Mouse (Mus musculus): ENCODE data around the gene Znrf1. TPM values are rescaled to one million over a fixed set of nuclear protein-coding genes. Genes with fewer than 3 reads are reported as not detected.
"Not testable (repeated sequence)": the region's sequence is repeated elsewhere in the genome, so short reads cannot be mapped to it uniquely, and the experiment has no call there.

The Znrf1 gene
- 86.3 and 91.6 TPM in 2 replicates for polyA plus RNA-seq (2016; fragmentation: Nextera tagmentation; extraction: Ambion mirVana)

DNA sequence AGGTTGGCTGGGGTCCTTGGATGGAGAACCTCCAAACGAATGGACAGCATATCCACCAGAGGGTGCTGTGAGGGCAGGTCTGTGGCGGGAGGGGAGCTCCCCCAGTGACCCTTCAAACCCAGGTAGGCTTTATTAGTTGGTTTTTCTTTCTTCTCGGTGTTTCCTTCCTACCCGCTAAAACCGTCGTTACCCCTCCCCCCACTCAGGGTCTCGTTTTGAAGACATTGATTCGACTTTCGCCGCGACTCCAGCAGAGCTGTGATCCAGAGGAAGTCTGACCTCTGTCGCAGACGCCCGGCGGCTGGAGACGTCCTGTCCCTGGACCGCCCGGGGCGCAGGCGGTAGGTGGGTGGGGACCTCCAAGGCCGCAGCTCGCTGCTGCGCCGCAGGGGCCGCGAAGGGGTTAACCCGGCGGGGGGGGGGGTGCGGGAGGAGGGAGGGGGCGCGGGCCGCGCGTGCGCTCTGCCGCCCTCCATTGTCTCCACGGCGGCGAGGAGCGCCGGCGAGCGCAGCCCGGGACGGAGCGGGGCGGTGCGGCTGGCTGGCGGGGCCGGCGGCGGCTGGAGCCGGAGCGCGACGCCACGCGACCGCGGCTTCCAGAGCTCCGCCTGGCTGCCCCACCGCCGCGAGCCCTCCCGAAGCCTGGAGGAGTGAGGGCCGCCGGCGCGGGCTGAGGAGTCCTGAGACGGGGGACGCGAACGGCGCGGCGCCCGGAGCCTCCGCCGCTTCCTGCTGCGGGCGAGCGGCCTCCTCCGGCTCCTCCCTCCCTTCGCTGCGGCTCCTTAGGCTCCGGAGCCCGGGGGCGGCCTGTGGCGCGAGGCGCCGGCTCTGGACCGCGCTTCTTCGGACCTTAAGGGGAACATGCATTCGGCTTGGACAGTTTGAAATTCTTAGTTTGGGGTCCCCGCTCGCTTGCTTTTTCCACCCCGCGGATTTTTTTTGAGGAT, at the start of gene Znrf1:
TSS of gene Znrf1 (plus strand) at position 67 of the 947 bp plus-strand sequence.
- H3K4me2 ChIP-seq (replicated peaks) = peak within 1 kb of the TSS; percentile 82
- ATAC-seq (ENCODE audit: low FRiP score, low read depth) = peak; percentile 93
- H3K4me1 ChIP-seq = peaks cover 37% of the 10 kb centered on the region
- H3K9ac ChIP-seq (replicated peaks) = peak within 1 kb of the TSS; percentile 98
- under 1% methylated on average over 53 of the region's 100 CpGs for WGBS
- H3K4me3 ChIP-seq = peak within 1 kb of the TSS; percentile 98
- H3K27me3 ChIP-seq = no peaks in the 10 kb centered on the region
- H3K9me3 ChIP-seq = no peaks in the 10 kb centered on the region
- peak within 1 kb of the TSS; percentile 94 for H3K27ac ChIP-seq (replicated peaks)
- no peaks in the 10 kb centered on the region for H3K36me3 ChIP-seq

DNA sequence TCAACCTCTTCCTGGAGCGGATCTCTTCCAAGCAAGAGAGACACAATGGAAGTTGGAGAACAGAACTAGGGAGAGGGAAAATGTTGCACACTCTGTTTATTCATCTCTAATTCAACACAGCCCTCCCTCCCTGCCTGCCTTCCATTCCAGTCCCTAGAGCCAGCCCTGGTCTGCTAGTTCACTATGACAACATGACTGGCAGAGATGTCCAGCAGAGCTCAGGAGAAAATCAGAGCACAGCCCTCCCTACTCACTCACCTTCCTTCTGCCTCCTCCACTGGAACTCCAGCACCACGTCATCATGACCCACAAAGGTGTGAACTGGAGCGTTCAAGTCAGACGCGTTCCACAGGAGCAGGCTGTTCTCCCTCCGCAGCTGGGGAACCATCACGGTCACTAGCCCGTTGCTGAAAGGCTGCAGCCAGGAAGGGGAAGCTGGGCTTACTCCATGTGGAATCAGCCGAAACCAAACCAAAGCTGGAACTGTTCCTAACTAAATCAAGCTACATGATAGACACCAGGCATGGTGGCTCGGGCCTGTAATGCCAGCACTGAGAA, 45.8 kb upstream of the Znrf1 start:
- ATAC-seq (ENCODE audit: low FRiP score, low read depth) = no peak
- peaks cover 12% of the 10 kb centered on the region for H3K36me3 ChIP-seq
- 89% methylated on average over 10 of the region's 10 CpGs for WGBS
- H3K27me3 ChIP-seq = no peaks in the 10 kb centered on the region
- H3K4me3 ChIP-seq = no peak overlapping the region
- H3K4me2 ChIP-seq (replicated peaks) = no peak overlapping the region
- no peaks in the 10 kb centered on the region for H3K9me3 ChIP-seq
- H3K9ac ChIP-seq (replicated peaks) = no peak overlapping the region
- no peaks in the 10 kb centered on the region for H3K4me1 ChIP-seq
- H3K27ac ChIP-seq (replicated peaks) = no peak overlapping the region

DNA sequence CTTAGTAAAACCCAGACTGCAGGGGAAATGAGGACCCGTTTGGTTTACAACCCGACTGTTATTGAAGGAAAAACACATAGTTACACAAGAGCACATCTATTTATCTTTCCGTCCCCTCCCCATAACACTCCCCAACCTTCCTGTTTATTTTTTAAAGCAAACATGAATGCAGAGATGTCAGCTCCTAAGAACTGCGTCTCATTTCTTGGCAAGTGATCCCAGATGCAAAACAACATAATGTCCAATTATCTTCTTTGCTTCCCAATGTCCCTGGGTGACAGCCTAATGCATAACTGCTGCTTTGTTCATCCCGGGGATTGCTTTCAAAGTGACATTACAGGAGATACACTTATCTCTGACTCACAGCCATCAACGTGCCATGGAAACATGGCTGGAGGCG, 44.7 kb upstream of the Znrf1 start:
- no peaks in the 10 kb centered on the region for H3K27me3 ChIP-seq
- no peak overlapping the region for H3K9ac ChIP-seq (replicated peaks)
- no peak for ATAC-seq (ENCODE audit: low FRiP score, low read depth)
- no peak overlapping the region for H3K4me2 ChIP-seq (replicated peaks)
- peak overlapping the region; percentile 36; the same call in 1 of the 2 replicates for H3K27ac ChIP-seq (replicated peaks)
- no peak overlapping the region for H3K4me3 ChIP-seq
- WGBS = 84% methylated on average over 7 of the region's 7 CpGs
- no peaks in the 10 kb centered on the region for H3K9me3 ChIP-seq
- H3K36me3 ChIP-seq = peaks cover 12% of the 10 kb centered on the region
- H3K4me1 ChIP-seq = no peaks in the 10 kb centered on the region

DNA sequence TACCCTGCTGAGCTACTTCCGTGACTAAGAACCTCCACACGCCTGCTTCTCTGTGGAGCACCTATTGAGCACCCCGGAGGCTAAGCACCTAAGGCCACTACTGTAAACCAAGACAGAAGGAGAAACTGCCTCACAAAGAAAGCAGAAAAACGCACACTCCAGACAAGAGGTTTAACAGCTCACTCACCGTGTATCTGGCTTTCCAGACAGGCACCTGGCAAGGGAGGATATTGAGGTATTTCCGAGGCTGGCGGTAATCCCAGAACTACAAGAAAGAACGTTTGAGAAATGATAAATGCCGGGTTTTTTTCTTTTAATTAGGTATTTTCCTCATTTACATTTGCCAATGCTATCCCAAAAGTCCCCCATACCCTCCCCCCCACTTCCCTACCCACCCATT, 43.4 kb upstream of the Znrf1 start:
- WGBS = 92% methylated on average over 9 of the region's 9 CpGs
- no peaks in the 10 kb centered on the region for H3K4me1 ChIP-seq

DNA sequence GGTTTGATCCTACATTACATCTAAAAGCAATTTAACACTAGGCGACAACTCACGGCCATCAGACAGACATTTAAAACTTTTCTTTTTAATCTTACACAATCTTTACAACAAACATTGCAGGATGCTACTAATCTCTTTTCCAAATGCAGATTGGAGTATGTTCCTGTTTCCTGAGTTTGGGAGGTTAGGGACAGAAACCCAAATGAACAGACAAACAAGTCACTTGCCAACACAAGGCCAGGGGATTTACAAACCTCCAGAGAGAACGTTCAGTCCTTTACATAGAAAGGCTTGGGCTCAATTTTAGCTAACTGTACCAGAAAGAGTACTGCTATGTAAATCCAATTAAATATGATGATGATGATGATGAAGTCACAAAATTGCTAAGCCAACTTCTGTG, 42.7 kb upstream of the Znrf1 start:
- ATAC-seq (ENCODE audit: low FRiP score, low read depth) = no peak
- Histone ChIP-seq H3K4me3 (no peak overlapping the region), H3K27ac (replicated peaks) (no peak overlapping the region), H3K36me3 (peaks cover 18% of the 10 kb centered on the region), H3K9ac (replicated peaks) (no peak overlapping the region), H3K9me3 (no peaks in the 10 kb centered on the region), H3K4me1 (no peaks in the 10 kb centered on the region), H3K4me2 (replicated peaks) (no peak overlapping the region), H3K27me3 (no peaks in the 10 kb centered on the region)
- 90% methylated on average over 3 of the region's 3 CpGs for WGBS

More for the DNA sequence above, 43.4 kb upstream of the Znrf1 start:
- H3K4me3 ChIP-seq = no peak overlapping the region
- H3K36me3 ChIP-seq = peaks cover 13% of the 10 kb centered on the region
- ATAC-seq (ENCODE audit: low FRiP score, low read depth) = no peak
- H3K9me3 ChIP-seq = no peaks in the 10 kb centered on the region
- H3K4me2 ChIP-seq (replicated peaks) = no peak overlapping the region
- H3K9ac ChIP-seq (replicated peaks) = no peak overlapping the region
- no peak overlapping the region for H3K27ac ChIP-seq (replicated peaks)
- no peaks in the 10 kb centered on the region for H3K27me3 ChIP-seq

DNA sequence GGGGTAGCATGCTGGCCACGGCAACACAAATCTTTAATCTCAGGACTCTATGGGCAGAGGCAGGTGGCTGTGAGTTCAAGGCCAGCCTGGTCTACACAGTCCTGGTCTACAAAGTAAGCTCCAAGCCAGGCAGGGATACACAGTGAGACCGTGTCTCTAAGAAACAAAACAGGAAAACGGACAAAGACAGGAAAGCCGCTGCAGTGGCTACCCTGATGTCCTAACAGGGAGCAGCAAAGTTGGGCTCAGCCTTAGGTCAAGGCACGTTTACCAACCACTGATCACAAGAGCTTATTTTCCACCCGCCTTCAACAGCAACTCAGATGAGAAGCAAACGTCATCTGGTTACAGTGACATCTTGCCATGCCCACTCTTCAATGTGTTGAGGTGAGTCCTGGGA, 39.6 kb upstream of the Znrf1 start:
- H3K4me1 ChIP-seq = no peaks in the 10 kb centered on the region
- no peaks in the 10 kb centered on the region for H3K27me3 ChIP-seq
- no peak overlapping the region for H3K27ac ChIP-seq (replicated peaks)
- ATAC-seq (ENCODE audit: low FRiP score, low read depth) = no peak
- no peaks in the 10 kb centered on the region for H3K9me3 ChIP-seq
- H3K9ac ChIP-seq (replicated peaks) = no peak overlapping the region
- WGBS = 87% methylated on average over 7 of the region's 7 CpGs
- no peak overlapping the region for H3K4me2 ChIP-seq (replicated peaks)
- peaks cover 19% of the 10 kb centered on the region; the same call in 1 of the 2 replicates for H3K36me3 ChIP-seq
- no peak overlapping the region for H3K4me3 ChIP-seq

DNA sequence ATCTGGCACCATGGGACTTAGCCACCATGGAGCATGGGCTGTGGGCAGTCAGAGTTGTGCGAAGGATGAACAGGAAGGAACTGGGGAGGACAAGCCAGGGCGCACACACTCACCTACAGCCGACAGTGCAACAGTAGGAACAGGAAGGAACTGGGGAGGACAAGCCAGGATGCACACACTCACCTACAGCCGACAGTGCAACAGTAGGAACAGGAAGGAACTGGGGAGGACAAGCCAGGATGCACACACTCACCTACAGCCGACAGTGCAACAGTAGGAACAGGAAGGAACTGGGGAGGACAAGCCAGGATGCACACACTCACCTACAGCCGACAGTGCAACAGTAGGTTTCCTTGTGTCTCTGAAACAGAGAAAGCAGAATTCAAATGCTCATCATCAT, 37.6 kb upstream of the Znrf1 start:
- not testable (repeated sequence) for H3K9me3 ChIP-seq; H3K9ac ChIP-seq (replicated peaks); H3K4me1 ChIP-seq; H3K27ac ChIP-seq (replicated peaks); H3K27me3 ChIP-seq; H3K4me2 ChIP-seq (replicated peaks); H3K4me3 ChIP-seq; ATAC-seq (ENCODE audit: low FRiP score, low read depth)
- peaks cover 19% of the 10 kb centered on the region; the same call in 1 of the 2 replicates for H3K36me3 ChIP-seq
- WGBS = 92% methylated on average over 6 of the region's 6 CpGs

DNA sequence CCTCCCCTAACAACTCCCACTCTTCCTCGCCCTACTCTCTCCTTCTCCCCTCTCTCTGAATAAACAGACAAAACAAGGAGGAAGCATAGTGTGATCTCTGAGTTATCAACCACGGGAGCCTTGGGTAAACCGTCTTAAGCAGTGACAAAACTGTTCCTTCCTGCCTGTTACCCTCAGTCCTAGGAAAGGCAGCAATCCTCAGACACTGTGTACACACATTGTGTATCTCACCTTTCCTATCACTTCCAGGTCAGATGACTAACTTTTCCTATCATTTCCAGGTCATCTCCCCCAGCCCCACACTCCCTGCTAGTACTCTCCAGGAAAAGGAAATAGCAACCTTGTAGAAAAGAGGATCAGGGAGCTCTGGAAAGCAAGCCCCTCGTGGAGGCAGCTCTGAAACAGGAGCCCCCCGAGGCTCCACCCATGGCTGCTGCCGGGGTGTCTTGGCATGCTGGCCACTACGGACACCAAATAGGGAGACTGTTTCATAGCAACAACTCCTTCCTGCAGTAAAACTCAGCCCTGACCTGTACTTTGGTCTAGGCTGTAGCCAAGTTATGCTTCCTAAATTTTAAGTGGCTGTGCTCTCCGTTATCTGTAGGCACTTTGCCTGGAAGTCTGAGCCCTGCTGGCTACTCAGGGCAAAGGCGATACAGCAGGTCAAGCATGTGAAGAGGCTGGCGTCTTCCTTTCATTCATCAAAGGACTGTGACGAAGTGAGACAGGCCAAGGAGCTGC, 34.0 kb upstream of the Znrf1 start:
- no peak for ATAC-seq (ENCODE audit: low FRiP score, low read depth)
- no peak overlapping the region for H3K27ac ChIP-seq (replicated peaks)
- no peaks in the 10 kb centered on the region for H3K4me1 ChIP-seq
- H3K4me2 ChIP-seq (replicated peaks) = no peak overlapping the region
- H3K27me3 ChIP-seq = no peaks in the 10 kb centered on the region
- no peak overlapping the region for H3K9ac ChIP-seq (replicated peaks)
- H3K4me3 ChIP-seq = no peak overlapping the region
- no peaks in the 10 kb centered on the region for H3K9me3 ChIP-seq
- 74% methylated on average over 11 of the region's 11 CpGs for WGBS
- peaks cover 14% of the 10 kb centered on the region for H3K36me3 ChIP-seq

DNA sequence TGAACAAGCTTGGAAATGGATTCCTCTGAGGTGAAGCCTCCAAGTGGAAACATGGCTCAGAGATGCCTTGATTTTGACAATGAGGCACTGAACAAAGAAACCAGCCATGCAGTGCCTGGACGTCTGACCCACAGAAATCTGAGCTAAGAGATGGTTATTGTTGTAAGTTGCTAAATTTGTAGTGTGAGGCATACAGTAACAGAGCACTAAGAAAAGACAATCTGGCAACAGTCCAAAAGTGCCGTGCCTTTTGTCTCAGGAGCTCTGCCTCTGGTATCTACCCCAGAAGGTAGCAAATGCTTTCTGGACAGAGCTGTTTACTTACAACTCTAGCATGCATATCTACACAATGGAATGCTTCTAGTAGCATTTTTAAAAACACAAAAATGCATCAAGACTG, 27.3 kb upstream of the Znrf1 start:
- no peaks in the 10 kb centered on the region for H3K27me3 ChIP-seq
- H3K27ac ChIP-seq (replicated peaks) = no peak overlapping the region
- H3K9me3 ChIP-seq = no peaks in the 10 kb centered on the region
- no peak overlapping the region for H3K4me3 ChIP-seq
- H3K36me3 ChIP-seq = peaks cover 3% of the 10 kb centered on the region; the same call in 1 of the 2 replicates
- 47% methylated on average over 2 of the region's 2 CpGs for WGBS
- no peak for ATAC-seq (ENCODE audit: low FRiP score, low read depth)
- peaks cover 3% of the 10 kb centered on the region; the same call in 1 of the 2 replicates for H3K4me1 ChIP-seq
- H3K9ac ChIP-seq (replicated peaks) = no peak overlapping the region
- no peak overlapping the region for H3K4me2 ChIP-seq (replicated peaks)

DNA sequence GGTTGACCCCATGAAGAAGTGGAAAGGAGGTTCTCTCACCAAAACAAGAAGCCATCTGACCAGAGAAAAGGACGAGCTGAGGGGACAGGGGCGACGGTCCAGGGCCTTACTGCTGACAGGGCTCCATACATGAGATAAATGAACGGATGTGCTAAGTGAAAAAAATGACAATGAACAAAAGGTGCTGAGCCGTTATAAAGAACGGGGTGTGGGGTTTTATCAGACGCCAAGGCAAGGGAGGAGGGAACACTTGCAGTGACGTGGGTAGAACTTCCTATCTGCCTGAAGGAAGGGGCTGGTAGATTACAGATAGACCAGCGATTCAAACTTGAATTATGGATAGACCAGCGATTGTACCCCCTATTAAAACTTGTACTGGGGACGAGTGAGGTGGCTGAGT, 26.6 kb upstream of the Znrf1 start:
- Histone ChIP-seq H3K27me3 (no peaks in the 10 kb centered on the region), H3K9ac (replicated peaks) (no peak overlapping the region), H3K9me3 (no peaks in the 10 kb centered on the region), H3K27ac (replicated peaks) (no peak overlapping the region), H3K4me2 (replicated peaks) (no peak overlapping the region), H3K36me3 (peaks cover 2% of the 10 kb centered on the region; the same call in 1 of the 2 replicates), H3K4me3 (no peak overlapping the region), H3K4me1 (peaks cover 3% of the 10 kb centered on the region; the same call in 1 of the 2 replicates)
- no peak for ATAC-seq (ENCODE audit: low FRiP score, low read depth)
- WGBS = 88% methylated on average over 11 of the region's 11 CpGs

DNA sequence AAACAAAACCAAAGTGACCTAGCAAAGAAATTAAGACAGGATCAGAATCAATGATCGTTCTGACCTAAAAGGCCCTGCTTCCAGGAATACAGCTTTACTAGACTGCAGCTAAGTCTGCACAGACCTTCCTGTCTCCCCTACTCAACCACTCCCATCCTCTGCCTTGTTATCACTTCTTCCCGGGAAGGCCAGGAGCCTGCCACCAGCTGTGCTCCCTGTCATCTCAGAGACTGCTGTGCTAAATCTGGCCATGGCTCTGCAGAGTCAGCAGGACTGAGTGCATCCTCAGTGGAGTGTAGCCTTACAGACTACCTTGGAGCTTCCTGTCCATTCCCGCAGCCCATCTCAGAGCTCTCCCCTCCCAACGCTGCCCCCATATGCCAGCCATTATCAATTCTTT, 25.5 kb upstream of the Znrf1 start:
- no peak for ATAC-seq (ENCODE audit: low FRiP score, low read depth)
- no peaks in the 10 kb centered on the region for H3K9me3 ChIP-seq
- no peaks in the 10 kb centered on the region for H3K36me3 ChIP-seq
- WGBS = 77% methylated on average over 4 of the region's 4 CpGs
- H3K27ac ChIP-seq (replicated peaks) = no peak overlapping the region
- H3K9ac ChIP-seq (replicated peaks) = no peak overlapping the region
- peaks cover 3% of the 10 kb centered on the region; the same call in 1 of the 2 replicates for H3K4me1 ChIP-seq
- H3K27me3 ChIP-seq = no peaks in the 10 kb centered on the region
- H3K4me3 ChIP-seq = no peak overlapping the region
- no peak overlapping the region for H3K4me2 ChIP-seq (replicated peaks)

DNA sequence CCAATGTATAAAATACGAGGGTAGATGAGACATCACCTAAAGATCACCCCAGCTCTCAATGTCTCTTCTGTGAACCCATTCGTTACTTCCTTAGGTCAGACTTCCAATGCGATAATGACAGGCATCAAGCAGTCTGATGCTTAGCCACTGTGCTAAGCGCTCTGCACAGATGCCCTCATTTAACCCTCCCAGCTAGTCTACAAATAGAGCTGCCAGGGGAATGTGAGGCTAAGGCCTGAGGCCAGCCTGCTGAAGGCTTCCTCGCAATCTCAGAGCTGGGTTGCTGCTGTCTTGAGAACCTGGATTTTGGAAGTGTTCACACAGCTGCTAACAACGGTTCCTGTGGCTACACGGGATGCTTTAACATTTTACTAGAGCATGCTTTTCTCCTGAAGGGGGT, 23.0 kb upstream of the Znrf1 start:
- no peak for ATAC-seq (ENCODE audit: low FRiP score, low read depth)
- peaks cover 3% of the 10 kb centered on the region; the same call in 1 of the 2 replicates for H3K4me1 ChIP-seq
- no peaks in the 10 kb centered on the region for H3K9me3 ChIP-seq
- H3K9ac ChIP-seq (replicated peaks) = no peak overlapping the region
- H3K4me3 ChIP-seq = no peak overlapping the region
- H3K27me3 ChIP-seq = no peaks in the 10 kb centered on the region
- H3K4me2 ChIP-seq (replicated peaks) = no peak overlapping the region
- H3K27ac ChIP-seq (replicated peaks) = no peak overlapping the region
- H3K36me3 ChIP-seq = no peaks in the 10 kb centered on the region
- WGBS = 84% methylated on average over 7 of the region's 7 CpGs

All from midbrain, embryonic 12.5 days (tissue).